Mouse (Mus musculus): Measurements from ENCODE around the gene Treh.

Gene Treh

GRCm38 (mm10) chr9:44717822-44718242 lies 44.8 kb downstream of the Treh start:
- DNase-seq: peak; percentile 87 to 93

GRCm38 (mm10) chr9:44718937-44719631 lies 46.1 kb downstream of the Treh start:
- DNase-seq: no peak

- DNase-seq: no peak
These were observed 46.8 kb downstream of the Treh start for GRCm38 (mm10) chr9:44719632-44720357.

DNA sequence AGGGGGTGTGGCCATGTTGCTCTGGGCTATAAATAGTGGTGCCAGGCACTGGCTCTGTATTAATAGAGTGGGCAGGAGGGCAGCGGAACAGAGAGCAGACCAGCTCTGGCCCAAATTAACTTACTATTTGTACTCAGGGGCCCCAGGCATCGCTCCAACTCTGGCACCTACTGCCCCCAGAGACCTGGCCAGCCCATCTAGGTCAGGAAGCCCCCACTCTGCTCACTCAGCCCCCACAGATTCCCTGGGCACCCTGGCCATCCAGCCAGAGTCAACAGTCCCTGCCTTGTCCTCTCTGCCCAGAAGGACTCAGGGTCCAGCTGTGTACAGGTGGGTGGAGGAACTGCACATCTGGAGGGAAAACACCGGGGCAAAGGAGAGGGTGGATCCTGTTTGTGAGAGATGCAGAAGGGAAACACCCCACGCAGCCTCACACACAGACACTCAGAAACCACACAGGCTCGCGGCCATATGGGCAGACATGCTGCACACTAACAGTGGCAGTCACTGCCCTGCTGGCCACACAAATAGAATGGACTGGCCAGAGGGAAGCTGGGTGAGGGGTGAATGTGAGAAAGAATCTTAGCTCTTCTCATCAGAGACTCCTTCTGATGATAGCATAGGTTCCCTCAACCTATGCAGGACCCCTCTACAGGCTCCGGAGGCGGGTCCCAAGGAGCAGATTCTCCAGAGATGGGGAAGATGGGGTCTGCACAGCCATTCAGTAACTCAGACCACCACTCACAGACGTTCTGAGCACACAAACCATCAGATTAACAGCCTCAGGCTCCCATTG lies 47.5 kb downstream of the Treh start:
- DNase-seq: no peak

GRCm38 (mm10) chr9:44721154-44721876 lies 48.3 kb downstream of the Treh start:
- peak; percentile 87 to 96 for DNase-seq

DNA sequence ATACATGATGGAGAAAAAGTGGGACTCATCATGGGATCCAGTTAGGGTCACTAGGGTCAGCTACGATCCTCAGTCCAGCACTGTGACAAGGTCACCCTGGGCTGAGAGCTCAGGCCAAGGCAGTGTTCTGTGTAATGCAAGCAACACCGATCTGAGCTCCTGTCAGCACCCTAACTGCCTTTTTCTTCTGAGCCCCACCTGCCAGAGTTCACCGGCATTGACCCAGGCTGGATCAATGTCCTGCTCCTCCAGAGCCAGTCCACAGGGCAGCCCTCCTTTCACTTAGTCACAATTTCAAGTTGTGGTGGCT lies 48.8 kb downstream of the Treh start:
- no peak for DNase-seq

DNA sequence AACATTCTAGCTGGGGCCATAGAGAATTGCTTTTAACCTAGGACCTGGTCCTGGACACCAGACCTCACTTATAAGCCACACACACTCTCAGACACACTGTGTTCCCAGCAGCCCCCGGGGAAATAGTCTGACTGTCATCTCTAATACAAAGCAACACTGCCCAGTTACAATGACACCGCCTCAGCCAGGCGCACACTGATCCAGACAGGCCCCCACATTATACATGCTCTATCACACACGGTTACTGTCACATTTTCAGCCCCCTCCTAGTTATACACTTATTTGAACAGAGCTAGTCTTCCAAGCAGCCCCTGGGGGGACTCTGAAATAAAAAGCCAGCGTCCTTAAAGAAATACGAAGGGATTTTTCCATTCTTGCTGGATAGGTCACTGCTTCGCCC lies 49.5 kb downstream of the Treh start:
- DNase-seq: no peak

GRCm38 (mm10) chr9:44723008-44723407 lies 50.0 kb downstream of the Treh start:
- DNase-seq: no peak

DNA sequence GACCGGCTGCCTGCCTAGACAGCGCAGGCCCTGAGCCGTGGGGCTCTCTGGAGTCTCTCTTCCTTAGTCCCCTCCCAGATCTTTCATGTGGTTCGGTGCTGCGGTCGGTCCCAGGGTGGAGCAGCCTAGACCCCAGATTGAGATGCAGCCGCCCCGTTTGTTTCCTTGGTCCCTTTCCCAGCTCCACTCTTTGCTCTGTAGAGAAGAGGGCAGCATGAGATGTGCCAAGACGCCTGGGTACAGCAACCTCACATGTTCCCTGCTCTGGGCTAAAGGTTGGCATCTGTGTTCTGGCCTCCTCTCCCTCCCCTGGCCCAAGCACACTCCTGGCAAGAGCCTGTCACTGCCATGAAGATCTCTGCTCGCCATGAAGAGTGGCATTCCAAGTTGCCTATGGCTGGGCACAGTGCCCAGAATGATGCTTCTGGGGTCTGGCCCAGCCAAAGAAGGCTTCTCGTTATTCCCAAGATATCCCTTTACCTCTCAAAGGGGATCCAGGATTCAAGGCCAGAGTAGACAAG lies 50.5 kb downstream of the Treh start:
- DNase-seq: no peak

DNA sequence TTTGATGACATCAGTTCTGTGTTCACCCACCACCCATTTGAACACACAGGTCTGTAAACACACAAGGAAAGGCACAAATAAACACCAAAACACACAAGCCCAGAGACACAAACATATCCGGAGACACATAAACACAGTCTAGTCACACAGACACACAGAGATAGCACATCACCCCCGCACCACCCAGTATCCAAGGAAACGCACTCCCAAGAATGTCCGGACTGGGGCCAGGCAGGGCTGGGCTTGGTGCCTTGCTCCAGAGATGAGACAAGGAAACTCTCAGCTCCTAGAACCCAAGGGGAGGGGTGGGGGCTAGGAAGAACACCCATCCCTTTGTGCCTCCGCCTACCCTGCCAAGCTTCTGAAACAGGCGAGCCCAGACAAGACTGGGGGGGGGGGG lies 51.2 kb downstream of the Treh start:
- peak; percentile 55 to 83 for DNase-seq

- DNase-seq: no peak
These were observed 51.6 kb downstream of the Treh start for GRCm38 (mm10) chr9:44724665-44725064.

DNA sequence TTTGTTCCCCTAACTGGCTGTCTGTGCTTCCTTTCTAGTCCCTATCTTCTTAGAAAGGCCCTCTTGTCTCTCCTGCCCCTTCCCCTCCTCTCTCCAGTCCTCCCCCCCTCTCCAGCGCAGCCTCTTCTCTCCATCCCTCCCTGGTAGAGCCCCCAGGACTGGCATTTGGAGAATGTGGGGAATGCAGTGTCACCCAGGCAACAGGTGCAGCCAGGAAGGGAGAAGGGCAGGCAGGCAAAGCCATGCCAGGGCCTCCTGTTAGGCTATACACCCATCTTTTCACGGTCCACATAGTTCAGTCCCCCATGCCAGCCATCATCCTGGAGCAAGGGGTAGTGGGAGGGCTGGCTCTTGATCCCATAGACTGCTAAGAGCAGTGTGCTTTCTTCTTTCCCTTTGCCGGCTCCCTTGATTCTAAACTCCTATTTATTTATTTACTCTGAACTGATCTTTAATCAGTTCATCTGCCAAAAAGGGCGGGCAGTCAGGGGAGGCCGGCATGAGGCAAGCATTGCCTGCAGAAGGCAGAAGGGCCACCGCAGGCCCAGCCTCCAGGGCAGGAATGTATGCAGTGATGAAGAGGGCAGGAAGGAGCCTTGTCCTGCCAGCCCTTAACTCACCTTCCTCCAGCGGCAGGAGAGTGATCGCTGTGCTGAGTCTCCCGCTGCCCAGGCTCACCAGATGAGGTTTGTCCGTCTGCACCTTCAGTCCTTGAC lies 53.6 kb downstream of the Treh start:
- peak; percentile 69 to 75 for DNase-seq

DNA sequence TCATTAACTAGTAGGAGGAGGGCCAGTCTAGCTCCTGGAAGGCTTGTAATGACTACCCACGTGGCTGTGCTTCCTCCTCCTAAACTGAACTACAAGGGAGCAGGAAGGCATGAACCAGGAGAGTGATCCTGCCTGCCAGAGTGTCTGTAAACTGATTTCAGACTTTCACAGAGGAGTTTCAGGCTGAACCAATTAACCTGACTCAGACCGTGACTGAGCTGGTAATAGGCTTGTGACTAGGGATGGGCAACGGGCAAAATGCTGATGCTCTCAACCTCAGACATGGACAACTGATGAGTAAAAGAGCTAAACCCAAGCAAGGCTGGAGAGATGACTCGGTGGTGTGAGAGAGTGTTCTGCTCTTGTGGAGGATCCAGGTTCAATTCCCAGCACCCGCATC lies 54.4 kb downstream of the Treh start:
- no peak for DNase-seq

- no peak for DNase-seq
These were observed 59.1 kb downstream of the Treh start for GRCm38 (mm10) chr9:44732130-44732549.

DNA sequence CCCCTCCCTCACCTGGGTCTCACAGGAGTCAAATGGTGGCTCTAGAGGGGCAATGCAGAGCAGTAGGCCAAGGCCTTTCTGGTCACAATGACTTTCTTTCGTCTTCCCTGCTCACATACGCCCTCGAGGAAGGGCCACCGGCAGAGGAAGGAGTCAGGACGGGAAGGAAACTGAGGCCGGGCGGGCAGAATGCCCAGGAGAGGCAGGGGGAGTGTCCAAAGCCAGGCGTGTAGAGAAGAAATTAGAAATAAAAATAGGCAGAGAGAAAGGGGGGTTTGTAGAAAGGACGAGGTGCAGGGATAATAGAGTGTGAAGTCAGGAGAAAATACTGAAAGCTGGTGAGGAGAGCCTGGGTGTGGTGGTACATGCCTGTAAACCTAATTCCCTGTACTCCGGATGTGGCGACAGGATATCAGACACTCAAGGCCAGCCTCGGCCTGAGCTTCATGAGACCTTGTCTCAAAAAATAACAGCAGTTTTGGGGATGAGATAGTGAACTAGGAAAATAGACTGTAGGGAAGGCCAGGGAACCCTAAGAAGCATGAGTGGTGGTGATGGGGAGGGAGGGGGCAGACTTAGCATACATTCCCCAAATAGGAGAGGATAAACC lies 60.0 kb downstream of the Treh start:
- DNase-seq: peak in 1 of 2 experiments; percentile 55

GRCm38 (mm10) chr9:44733671-44734523 lies 60.9 kb downstream of the Treh start:
- peak; percentile 58 to 75 for DNase-seq

- peak; percentile 84 to 91 for DNase-seq
These were observed 61.8 kb downstream of the Treh start, which contains the start of gene Phldb1 for GRCm38 (mm10) chr9:44734524-44735494. Gene Phldb1 (minus strand): TSS chr9:44735198.

GRCm38 (mm10) chr9:44735886-44736285 lies 62.9 kb downstream of the Treh start:
- no peak for DNase-seq

Data from kidney, postnatal 25 days (tissue).